Mouse (Mus musculus): ENCODE results near the gene Map4k1. TPM values are rescaled to one million over a fixed set of nuclear protein-coding genes. Genes with fewer than 3 reads are reported as not detected.
A peak's percentile ranks its signal among the peaks of the same experiment; 100 is the strongest.

Gene Map4k1
- polyA plus RNA-seq, 1 experiment from 2014 or later = 5.5 TPM

DNA sequence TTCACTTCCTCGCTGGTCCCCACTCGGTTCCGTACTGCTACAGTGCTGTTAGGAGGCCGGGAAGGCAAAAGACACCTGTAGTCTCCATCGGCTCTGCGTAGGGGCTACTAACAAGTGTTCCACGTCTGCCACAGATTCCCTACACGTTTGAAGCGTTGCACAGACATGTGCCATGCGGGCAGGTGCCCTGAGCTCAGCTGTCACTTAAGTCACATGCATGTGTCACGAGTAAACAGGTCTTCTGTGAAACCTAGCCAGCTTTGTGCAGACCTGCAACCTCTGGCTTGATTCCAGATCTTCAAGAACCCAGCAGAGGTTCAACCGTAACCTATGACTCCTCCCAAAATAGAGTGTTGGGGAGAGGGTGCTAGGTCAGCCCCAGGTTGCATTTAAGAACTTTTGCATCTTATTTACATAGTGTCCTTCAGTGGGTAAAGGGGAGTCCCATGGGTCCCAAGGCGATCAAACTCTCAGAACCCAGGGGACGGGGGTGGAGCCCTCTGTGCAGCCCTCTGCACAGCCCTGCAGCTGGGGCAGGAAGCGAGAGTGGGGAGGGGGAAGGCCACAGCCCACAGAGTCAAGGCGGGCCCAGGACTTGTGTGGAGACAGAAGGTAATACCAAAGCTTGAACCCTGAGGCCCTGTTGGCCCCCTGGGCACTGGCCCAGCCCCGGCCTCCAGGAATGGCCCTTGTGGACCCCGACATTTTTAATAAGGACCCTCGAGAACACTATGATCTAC lies 594 bp downstream of the Map4k1 start:
- DNase-seq = no peak
- Histone ChIP-seq H3K4me2 (ENCODE audit: low read length) (peak overlapping the region; percentile 66), H3K9me3 (ENCODE audit: control insufficient read depth, low read length) (no peaks in the 10 kb centered on the region), H3K9ac (replicated peaks; ENCODE audit: low read length) (peak overlapping the region; percentile 54), H3K4me1 (ENCODE audit: control insufficient read depth, insufficient read depth, low read length) (peaks cover 12% of the 10 kb centered on the region), H3K4me3 (replicated peaks; ENCODE audit: low read depth, low read length) (peak overlapping the region; percentile 71), H3K27ac (replicated peaks; ENCODE audit: low read depth, low read length) (peak overlapping the region; percentile 56), H3K27me3 (ENCODE audit: control insufficient read depth, insufficient read depth, low read length) (no peaks in the 10 kb centered on the region), H3K36me3 (ENCODE audit: control insufficient read depth, insufficient read depth, low read length) (peaks cover 21% of the 10 kb centered on the region)
- 15% methylated on average over 19 of the region's 19 CpGs for WGBS
- ATAC-seq (ENCODE audit: low FRiP score, low TSS enrichment) = peak; percentile 57

DNA sequence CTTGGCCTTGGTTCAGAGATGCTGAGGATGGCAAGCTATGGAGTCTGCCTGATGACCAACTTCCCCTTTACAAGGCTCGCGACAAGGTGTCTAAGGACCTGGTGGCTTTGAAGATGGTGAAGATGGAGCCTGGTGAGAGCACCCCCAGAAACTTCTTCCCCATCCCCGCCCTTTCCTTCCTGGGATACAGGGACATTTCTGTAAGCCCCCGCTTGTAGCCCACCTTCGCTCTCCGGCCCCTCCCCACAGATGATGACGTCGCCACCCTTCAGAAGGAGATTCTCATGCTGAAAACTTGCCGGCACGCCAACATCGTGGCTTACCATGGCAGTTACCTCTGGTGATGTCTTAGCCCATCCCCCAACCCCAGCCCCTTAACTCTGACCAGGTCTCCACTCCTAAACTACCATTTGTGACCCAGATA lies 1.3 kb downstream of the Map4k1 start:
- no peak overlapping the region for H3K4me3 ChIP-seq (replicated peaks; ENCODE audit: low read depth, low read length)
- no peak overlapping the region for H3K4me2 ChIP-seq (ENCODE audit: low read length)
- no peaks in the 10 kb centered on the region for H3K9me3 ChIP-seq (ENCODE audit: control insufficient read depth, low read length)
- 74% methylated on average over 11 of the region's 11 CpGs for WGBS
- no peaks in the 10 kb centered on the region for H3K27me3 ChIP-seq (ENCODE audit: control insufficient read depth, insufficient read depth, low read length)
- ATAC-seq (ENCODE audit: low FRiP score, low TSS enrichment) (no peak), DNase-seq (no peak)
- peaks cover 12% of the 10 kb centered on the region for H3K4me1 ChIP-seq (ENCODE audit: control insufficient read depth, insufficient read depth, low read length)
- peaks cover 14% of the 10 kb centered on the region for H3K36me3 ChIP-seq (ENCODE audit: control insufficient read depth, insufficient read depth, low read length)
- H3K9ac ChIP-seq (replicated peaks; ENCODE audit: low read length) = no peak overlapping the region
- no peak overlapping the region for H3K27ac ChIP-seq (replicated peaks; ENCODE audit: low read depth, low read length)

DNA sequence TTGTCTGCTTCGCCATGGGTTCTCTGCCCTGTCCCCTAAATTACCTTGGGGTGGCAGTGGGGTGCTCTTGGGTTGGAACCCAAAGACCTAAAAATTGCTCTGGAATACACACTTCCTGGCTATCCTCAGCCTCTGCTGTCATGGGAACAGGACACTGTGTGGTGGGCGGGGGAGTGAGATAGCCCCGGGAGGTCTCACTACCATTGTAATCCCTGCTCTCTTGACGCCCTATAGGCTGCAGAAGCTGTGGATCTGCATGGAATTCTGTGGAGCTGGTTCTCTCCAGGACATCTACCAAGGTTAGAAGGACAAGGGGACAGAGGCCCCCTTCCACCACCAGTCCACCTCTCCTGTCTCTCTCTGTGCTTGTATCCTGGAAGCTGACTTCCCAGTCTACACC lies 2.0 kb downstream of the Map4k1 start:
- no peak for ATAC-seq (ENCODE audit: low FRiP score, low TSS enrichment)
- Histone ChIP-seq H3K27me3 (ENCODE audit: control insufficient read depth, insufficient read depth, low read length) (no peaks in the 10 kb centered on the region), H3K4me3 (replicated peaks; ENCODE audit: low read depth, low read length) (no peak overlapping the region), H3K4me1 (ENCODE audit: control insufficient read depth, insufficient read depth, low read length) (peaks cover 12% of the 10 kb centered on the region), H3K27ac (replicated peaks; ENCODE audit: low read depth, low read length) (no peak overlapping the region), H3K9me3 (ENCODE audit: control insufficient read depth, low read length) (no peaks in the 10 kb centered on the region), H3K4me2 (ENCODE audit: low read length) (no peak overlapping the region), H3K36me3 (ENCODE audit: control insufficient read depth, insufficient read depth, low read length) (peaks cover 7% of the 10 kb centered on the region; the same call in 1 of the 2 replicates), H3K9ac (replicated peaks; ENCODE audit: low read length) (no peak overlapping the region)
- 67% methylated on average over 4 of the region's 4 CpGs for WGBS
- DNase-seq = no peak

DNA sequence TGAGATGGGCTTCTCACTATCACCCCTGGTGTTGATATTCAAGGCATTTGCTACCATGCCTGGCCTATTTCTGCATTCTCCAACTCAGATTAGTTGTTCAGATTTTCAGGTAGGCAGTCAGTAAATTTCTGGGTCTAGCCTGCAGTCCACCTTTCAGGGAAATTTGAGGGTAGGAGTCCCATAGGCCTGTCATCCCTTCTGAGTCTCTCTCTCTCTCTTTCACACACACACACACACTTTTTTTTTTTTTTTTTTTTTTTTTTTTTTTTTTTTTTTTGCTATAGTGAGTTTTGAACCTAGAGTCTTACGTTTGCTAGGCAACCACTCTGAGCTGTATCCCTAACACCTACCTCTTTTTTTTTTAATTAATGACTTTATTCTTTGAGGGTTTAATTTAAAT lies 2.6 kb downstream of the Map4k1 start:
- ATAC-seq (ENCODE audit: low FRiP score, low TSS enrichment) (no peak), DNase-seq (no peak)
- Histone ChIP-seq H3K27ac (replicated peaks; ENCODE audit: low read depth, low read length) (no peak overlapping the region), H3K4me3 (replicated peaks; ENCODE audit: low read depth, low read length) (no peak overlapping the region), H3K4me1 (ENCODE audit: control insufficient read depth, insufficient read depth, low read length) (peaks cover 12% of the 10 kb centered on the region), H3K4me2 (ENCODE audit: low read length) (no peak overlapping the region), H3K9me3 (ENCODE audit: control insufficient read depth, low read length) (no peaks in the 10 kb centered on the region), H3K36me3 (ENCODE audit: control insufficient read depth, insufficient read depth, low read length) (peaks cover under 1% of the 10 kb centered on the region; the same call in 1 of the 2 replicates), H3K27me3 (ENCODE audit: control insufficient read depth, insufficient read depth, low read length) (no peaks in the 10 kb centered on the region), H3K9ac (replicated peaks; ENCODE audit: low read length) (no peak overlapping the region)
- 100% methylated on average over 1 of the region's 1 CpGs for WGBS

DNA sequence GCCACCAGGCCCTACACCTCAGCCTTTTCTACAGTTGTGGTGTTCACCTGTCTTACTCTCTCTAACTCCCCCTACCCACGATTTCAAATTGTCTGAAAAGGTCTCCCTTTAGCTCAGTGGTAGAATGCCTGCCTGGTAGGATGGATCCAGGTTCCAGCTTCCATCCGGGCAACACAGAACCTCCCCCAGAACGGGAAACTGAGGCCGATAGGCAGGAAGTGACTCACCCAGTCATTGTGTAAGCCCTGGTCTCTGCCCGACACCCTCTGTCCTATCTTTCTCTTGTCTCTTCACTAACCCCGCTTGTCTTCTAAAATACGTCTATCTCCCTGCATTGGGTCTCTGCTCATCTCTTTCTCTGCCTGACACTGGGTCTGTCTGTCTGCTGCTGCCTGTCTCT lies 3.4 kb downstream of the Map4k1 start:
- WGBS = 83% methylated on average over 7 of the region's 7 CpGs
- no peaks in the 10 kb centered on the region for H3K9me3 ChIP-seq (ENCODE audit: control insufficient read depth, low read length)
- peaks cover 12% of the 10 kb centered on the region for H3K4me1 ChIP-seq (ENCODE audit: control insufficient read depth, insufficient read depth, low read length)
- H3K4me3 ChIP-seq (replicated peaks; ENCODE audit: low read depth, low read length) = no peak overlapping the region
- ATAC-seq (ENCODE audit: low FRiP score, low TSS enrichment) (no peak), DNase-seq (no peak)
- H3K4me2 ChIP-seq (ENCODE audit: low read length) = no peak overlapping the region
- no peak overlapping the region for H3K9ac ChIP-seq (replicated peaks; ENCODE audit: low read length)
- H3K27ac ChIP-seq (replicated peaks; ENCODE audit: low read depth, low read length) = no peak overlapping the region
- H3K36me3 ChIP-seq (ENCODE audit: control insufficient read depth, insufficient read depth, low read length) = no peaks in the 10 kb centered on the region
- H3K27me3 ChIP-seq (ENCODE audit: control insufficient read depth, insufficient read depth, low read length) = no peaks in the 10 kb centered on the region

DNA sequence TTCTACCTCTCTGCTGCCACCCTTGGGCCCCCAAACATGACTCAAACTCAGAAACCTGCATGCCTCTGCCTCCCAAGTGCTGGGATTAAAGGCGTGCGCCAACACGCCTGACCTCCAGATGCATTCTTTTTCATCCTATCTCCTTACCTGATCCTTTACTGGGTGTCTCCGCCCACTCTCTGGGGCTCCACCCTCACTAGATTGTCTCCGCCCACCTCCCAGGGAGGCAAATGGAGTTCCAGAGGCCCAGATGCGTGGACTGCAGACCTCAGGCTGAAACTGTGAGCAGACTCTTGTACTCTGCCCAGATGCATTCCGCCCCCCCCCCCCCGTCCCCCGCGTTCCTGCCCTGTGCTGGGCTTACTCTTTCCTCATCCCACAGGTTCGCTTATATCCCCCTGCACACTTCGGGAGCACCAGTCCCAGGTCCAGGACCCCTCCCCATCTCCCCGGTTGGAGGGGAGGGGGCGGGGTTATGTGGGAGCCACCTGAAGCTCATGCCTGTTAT lies 9.0 kb downstream of the Map4k1 start:
- Histone ChIP-seq H3K9me3 (ENCODE audit: control insufficient read depth, low read length) (no peaks in the 10 kb centered on the region), H3K4me1 (ENCODE audit: control insufficient read depth, insufficient read depth, low read length) (no peaks in the 10 kb centered on the region), H3K36me3 (ENCODE audit: control insufficient read depth, insufficient read depth, low read length) (no peaks in the 10 kb centered on the region), H3K4me3 (replicated peaks; ENCODE audit: low read depth, low read length) (no peak overlapping the region), H3K4me2 (ENCODE audit: low read length) (no peak overlapping the region), H3K27me3 (ENCODE audit: control insufficient read depth, insufficient read depth, low read length) (no peaks in the 10 kb centered on the region), H3K27ac (replicated peaks; ENCODE audit: low read depth, low read length) (no peak overlapping the region), H3K9ac (replicated peaks; ENCODE audit: low read length) (no peak overlapping the region)
- DNase-seq (no peak), ATAC-seq (ENCODE audit: low FRiP score, low TSS enrichment) (no peak)
- WGBS = 61% methylated on average over 14 of the region's 14 CpGs

DNA sequence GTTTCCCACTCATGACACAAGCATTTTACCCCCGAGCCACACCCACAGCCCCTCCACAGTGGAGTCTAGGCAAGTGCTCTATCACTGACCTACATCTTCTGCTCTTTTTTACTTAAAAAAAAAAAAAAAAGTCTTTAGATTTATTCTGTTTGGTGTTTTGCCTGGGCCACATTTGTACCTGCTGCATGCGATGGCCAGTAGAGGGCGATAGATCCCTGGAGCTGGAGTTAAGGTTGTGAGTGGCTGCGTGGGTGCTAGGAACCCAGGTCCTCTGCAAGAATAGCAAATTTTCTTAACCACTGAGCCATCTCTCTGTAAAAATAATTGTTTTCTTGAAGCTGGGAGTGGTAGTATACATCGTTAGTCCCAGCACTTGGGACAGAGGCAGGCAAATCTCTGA lies 9.8 kb downstream of the Map4k1 start:
- Histone ChIP-seq H3K4me1 (ENCODE audit: control insufficient read depth, insufficient read depth, low read length) (no peaks in the 10 kb centered on the region), H3K27me3 (ENCODE audit: control insufficient read depth, insufficient read depth, low read length) (no peaks in the 10 kb centered on the region), H3K9me3 (ENCODE audit: control insufficient read depth, low read length) (no peaks in the 10 kb centered on the region), H3K36me3 (ENCODE audit: control insufficient read depth, insufficient read depth, low read length) (no peaks in the 10 kb centered on the region), H3K4me3 (replicated peaks; ENCODE audit: low read depth, low read length) (no peak overlapping the region), H3K27ac (replicated peaks; ENCODE audit: low read depth, low read length) (no peak overlapping the region), H3K4me2 (ENCODE audit: low read length) (no peak overlapping the region), H3K9ac (replicated peaks; ENCODE audit: low read length) (no peak overlapping the region)
- 65% methylated on average over 5 of the region's 5 CpGs for WGBS
- ATAC-seq (ENCODE audit: low FRiP score, low TSS enrichment) (no peak), DNase-seq (no peak)

DNA sequence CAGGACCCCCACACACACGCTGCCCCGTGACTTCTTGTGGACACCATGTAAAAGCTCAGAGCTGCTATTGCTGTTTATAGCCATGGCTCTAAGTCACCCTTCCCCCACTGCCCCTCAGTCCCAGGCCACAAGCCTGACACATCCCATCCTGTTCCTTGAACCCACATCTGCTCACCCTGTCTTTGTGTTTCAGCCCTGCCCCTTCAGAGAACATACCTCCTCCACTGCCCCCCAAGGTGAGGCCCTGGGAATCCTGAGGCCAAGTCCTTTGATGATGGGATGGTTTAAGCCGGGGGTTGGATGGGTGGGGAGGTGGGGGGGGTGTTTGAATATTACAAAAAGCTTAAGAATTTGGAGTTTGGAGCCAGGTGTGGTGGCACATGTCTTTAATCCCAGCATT lies 11.1 kb downstream of the Map4k1 start:
- Histone ChIP-seq H3K9ac (replicated peaks; ENCODE audit: low read length) (no peak overlapping the region), H3K4me1 (ENCODE audit: control insufficient read depth, insufficient read depth, low read length) (no peaks in the 10 kb centered on the region), H3K4me3 (replicated peaks; ENCODE audit: low read depth, low read length) (no peak overlapping the region), H3K27ac (replicated peaks; ENCODE audit: low read depth, low read length) (no peak overlapping the region), H3K9me3 (ENCODE audit: control insufficient read depth, low read length) (no peaks in the 10 kb centered on the region), H3K4me2 (ENCODE audit: low read length) (no peak overlapping the region), H3K36me3 (ENCODE audit: control insufficient read depth, insufficient read depth, low read length) (no peaks in the 10 kb centered on the region), H3K27me3 (ENCODE audit: control insufficient read depth, insufficient read depth, low read length) (no peaks in the 10 kb centered on the region)
- no peak for ATAC-seq (ENCODE audit: low FRiP score, low TSS enrichment)
- DNase-seq = no peak
- WGBS = 90% methylated on average over 3 of the region's 3 CpGs

DNA sequence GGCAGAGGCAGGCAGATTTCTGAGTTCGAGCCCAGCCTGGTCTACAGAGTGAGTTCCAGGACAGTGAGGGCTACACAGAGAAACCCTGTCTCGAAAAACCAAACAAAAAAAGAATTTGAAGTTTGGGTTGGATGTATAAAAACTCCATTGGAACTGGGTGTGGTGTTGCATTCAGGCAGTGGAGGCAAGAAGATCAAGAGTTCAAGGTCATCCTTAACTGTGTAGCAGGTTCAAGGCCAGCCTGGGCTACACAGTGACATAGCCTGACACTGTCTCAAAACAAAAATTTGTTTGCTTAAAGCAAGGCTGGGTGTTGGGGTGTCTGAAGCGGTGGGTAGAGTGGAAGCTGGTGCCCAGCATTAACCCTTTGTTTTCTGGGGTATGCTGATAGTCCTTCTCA lies 11.6 kb downstream of the Map4k1 start:
- DNase-seq (no peak), ATAC-seq (ENCODE audit: low FRiP score, low TSS enrichment) (no peak)
- Histone ChIP-seq H3K4me1 (ENCODE audit: control insufficient read depth, insufficient read depth, low read length) (no peaks in the 10 kb centered on the region), H3K36me3 (ENCODE audit: control insufficient read depth, insufficient read depth, low read length) (no peaks in the 10 kb centered on the region), H3K4me2 (ENCODE audit: low read length) (no peak overlapping the region), H3K9ac (replicated peaks; ENCODE audit: low read length) (no peak overlapping the region), H3K27me3 (ENCODE audit: control insufficient read depth, insufficient read depth, low read length) (no peaks in the 10 kb centered on the region), H3K4me3 (replicated peaks; ENCODE audit: low read depth, low read length) (no peak overlapping the region), H3K9me3 (ENCODE audit: control insufficient read depth, low read length) (no peaks in the 10 kb centered on the region), H3K27ac (replicated peaks; ENCODE audit: low read depth, low read length) (no peak overlapping the region)
- WGBS = 86% methylated on average over 3 of the region's 3 CpGs
